Mouse (Mus musculus): ENCODE measurements around the gene Maff.

GRCm38 (mm10) chr15:79347165-79347844 lies 884 bp downstream of the Maff start:
- TF ChIP-seq CTCF (IDR thresholded peaks at IDR 0.05; ENCODE audit: control insufficient read depth, insufficient read depth, insufficient replicate concordance, low read depth, low read length): no peak
- no peak for TF ChIP-seq POLR2A (IDR thresholded peaks at IDR 0.05; ENCODE audit: control insufficient read depth, low read depth, low read length)
